Mouse (Mus musculus) ES-Bruce4 (cell line): ENCODE measurements around the gene Csad.

ENCODE experiments used
- EP300 ChIP-seq: IDR thresholded peaks from 2 replicates; pipeline ENCODE4 v1.6.1; 2011; ENCODE audit warnings: low read depth, low read length; ENCODE audit not compliant: insufficient read depth
- POLR2A ChIP-seq: IDR thresholded peaks from one replicate; pipeline ENCODE4 v1.8.1; 2011; ENCODE audit warnings: low read length; ENCODE audit not compliant: insufficient read depth

- TF ChIP-seq EP300 (no peak), POLR2A (no peak)
Measured at GRCm38 (mm10) chr15:102183076-102183475, 21.4 kb downstream of the Csad start.
